Mouse (Mus musculus) NIH3T3 (cell line): ENCODE data around the gene Zyx.
A peak's percentile ranks its signal among the peaks of the same experiment; 100 is the strongest.

Experiments
- DNase-seq: peaks from one replicate; pipeline ENCODE4 v3.0.0-alpha.2; 2012; ENCODE audit warnings: low read depth

Zyx gene

DNA sequence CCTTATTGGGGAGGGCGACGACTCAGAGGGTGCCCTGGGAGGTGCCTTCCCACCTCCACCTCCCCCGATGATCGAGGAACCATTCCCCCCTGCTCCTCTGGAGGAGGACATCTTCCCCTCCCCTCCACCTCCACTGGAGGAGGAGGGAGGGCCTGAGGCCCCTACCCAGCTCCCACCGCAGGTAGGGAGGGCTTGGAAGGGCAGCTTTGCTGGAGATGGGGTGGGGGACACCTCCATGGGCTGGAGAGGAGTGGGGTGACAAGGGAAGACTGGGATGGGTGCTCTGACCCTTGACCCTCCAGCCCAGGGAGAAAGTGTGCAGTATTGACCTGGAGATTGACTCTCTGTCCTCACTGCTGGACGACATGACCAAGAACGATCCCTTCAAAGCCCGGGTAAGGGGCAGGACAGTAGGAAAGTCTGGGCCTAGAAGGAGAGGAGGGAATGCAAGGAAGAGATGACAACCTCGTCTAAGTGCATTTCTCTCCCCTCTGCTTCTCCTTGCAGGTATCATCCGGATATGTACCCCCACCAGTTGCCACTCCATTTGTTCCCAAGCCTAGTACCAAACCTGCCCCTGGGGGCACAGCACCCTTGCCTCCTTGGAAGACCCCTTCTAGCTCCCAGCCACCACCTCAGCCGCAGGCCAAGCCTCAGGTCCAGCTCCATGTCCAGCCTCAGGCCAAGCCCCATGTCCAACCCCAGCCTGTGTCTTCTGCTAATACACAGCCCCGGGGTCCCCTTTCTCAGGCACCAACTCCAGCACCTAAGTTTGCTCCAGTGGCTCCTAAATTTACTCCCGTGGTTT lies 1.7 kb downstream of the Zyx start:
- DNase-seq = no peak

DNA sequence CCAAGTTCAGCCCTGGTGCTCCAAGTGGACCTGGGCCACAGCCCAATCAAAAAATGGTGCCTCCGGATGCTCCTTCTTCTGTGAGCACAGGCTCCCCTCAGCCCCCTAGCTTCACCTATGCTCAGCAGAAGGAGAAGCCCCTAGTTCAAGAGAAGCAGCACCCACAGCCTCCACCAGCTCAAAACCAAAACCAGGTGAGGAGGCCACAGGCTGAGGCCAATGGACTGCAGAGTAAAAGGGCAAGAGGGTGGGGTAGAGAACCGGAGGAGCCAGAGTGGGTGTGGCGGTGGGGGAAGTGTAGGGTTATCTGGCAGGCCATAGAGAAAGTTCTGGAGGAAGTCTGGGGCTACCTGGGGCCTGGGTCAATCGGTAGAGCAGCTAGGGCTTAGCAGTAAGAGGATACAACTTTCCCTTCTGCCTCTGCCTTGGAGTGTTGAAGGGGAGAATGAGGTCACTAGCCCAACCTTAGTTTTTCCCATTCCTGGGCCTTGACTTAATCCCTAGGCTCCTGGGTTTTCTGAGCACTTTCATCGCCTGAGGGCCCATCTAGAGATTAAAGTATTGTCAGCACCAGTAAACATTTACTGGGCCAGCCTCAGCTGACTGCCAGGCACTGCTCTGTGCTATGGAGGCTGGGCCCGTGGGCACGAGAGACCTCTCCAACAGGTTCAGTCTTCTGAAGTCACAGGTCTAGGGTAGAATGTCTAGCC lies 2.5 kb downstream of the Zyx start:
- peak; percentile 57 for DNase-seq

DNA sequence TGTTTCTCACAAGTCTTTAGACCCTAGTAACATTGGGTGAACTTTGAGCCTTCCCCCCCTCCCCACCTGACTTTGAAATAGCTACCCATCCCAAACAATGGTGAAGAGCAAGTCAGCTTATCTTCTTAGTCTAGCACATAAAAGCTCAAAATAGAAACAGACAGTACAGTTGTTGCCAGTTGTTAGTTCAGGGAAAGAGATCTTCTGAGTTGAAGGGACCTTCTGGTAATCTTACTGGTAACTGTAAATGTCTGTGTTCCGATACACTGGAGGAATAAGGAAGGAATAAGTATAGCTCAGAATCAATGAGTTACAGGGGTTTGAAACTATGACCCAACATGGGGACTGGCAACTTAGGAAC lies 3.0 kb downstream of the Zyx start:
- no peak for DNase-seq

DNA sequence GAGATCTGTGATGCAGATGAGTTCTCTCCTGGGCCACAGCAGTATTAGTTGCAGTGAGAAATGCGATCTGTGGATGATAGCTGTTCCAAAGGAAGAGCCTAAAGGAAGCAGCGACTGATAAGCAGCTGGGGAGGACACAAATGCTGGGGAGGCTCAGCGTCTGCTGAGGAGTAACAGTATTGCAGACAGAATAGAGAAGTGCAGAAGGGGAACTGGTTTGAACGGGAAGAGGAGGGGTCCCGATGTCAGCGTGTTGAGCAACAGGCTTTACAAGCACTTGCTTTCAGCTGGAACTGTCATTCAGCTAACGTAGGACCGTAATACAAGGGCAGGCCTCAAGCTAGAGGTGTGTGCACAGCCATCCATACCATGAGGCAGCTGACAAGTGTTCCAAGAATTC lies 3.8 kb downstream of the Zyx start:
- DNase-seq = peak; percentile 38

DNA sequence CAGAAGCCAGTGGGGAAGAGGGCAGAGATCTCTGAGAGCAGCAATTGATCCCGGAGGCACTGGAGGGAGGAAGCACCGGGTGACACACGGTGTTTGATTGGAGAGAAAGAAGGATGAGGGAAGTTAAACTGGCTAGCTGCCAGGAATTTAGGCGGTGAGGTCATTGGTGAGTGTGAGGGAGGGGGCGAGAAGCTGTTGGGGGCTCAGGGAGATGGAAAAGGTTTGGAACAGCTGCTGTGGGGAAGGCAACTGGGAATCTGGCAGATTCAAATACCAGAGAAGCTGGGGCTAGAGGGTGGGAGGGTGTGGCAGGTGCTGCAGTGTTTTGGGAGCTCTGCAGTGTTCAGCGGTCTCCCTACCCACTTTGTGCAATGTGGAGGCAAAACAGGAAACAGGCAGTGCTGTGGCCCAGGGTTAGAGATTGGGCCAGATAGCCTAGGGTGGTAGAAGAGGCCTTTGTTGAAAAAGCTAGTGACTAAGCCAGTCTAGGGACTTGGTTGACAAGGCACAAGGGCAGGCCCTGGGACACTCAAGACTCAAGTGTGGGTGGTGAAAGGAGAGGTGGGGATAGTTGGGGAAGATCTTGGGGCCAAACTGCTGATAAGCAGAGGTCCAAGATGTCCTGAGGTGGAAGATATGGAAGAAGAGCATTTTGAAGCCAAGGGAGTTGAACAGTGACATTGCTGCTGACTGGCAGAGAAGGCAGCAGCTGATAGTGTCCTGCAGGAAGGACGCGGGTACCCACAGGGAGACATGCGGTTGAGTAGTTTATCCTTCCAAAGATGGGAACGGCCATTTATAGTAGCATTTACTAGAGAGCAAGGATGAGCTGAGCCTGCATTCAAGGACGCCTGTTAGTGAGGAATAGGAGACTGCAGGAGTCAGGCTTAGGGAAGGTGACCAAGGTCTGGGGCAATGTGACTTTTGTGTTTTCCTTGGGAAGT lies 4.9 kb downstream of the Zyx start:
- peak; percentile 83 for DNase-seq

DNA sequence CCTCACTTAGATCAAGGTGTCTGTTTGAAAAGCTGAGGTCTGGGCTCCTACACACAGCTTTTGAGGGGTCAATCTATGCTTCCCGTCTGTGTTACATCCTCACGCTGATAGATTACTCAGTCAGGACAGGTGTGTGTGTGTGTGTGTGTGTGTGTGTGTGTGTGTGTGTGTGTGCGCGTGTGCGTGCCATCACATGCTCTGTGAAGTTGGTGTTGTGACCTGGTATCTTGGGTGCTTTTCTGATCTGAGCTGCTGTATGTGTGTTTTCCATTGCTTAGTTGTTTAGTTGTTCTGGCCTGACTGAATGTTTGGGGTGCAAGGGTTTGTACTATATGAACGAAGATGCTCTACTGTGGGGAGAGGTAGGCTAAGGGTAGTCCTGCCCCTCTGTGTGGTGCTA lies 5.9 kb downstream of the Zyx start:
- DNase-seq = no peak

DNA sequence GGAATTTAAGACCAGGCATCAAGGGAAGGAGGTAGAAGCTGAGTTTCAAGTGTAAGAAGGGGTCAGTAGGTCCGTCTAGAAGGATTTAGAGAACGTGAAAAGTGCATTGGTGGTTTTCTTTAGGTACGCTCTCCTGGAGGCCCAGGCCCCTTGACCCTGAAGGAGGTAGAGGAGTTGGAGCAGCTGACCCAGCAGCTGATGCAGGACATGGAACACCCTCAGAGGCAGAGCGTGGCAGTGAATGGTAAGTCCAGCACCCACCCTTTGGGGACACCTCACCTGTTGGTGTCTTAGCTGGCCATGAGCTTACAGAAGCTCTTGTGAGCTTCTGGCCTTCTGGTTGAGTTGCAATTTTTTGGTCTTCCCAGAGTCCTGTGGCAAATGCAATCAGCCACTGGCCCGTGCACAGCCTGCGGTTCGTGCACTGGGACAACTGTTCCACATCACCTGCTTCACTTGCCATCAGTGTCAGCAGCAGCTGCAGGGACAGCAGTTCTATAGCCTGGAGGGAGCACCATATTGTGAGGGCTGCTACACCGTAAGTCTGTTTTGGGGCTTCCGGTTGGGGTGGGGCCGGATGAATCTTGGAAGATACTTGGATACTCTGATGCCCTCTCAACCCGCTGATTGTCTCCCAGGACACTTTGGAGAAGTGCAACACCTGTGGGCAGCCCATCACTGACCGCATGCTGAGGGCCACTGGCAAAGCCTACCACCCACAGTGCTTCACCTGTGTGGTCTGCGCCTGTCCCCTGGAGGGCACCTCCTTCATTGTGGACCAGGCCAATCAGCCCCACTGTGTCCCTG lies 6.6 kb downstream of the Zyx start:
- DNase-seq = no peak

GRCm38 (mm10) chr6:42356913-42357312 lies 7.5 kb downstream of the Zyx start:
- no peak for DNase-seq

GRCm38 (mm10) chr6:42357901-42358300 lies 8.5 kb downstream of the Zyx start:
- DNase-seq = no peak

GRCm38 (mm10) chr6:42358901-42359300 lies 9.5 kb downstream of the Zyx start:
- DNase-seq = no peak

GRCm38 (mm10) chr6:42359364-42360147 lies 10.1 kb downstream of the Zyx start:
- peak; percentile 80 for DNase-seq

- peak; percentile 46 for DNase-seq
Observed at GRCm38 (mm10) chr6:42360231-42360840, 10.9 kb downstream of the Zyx start.

DNA sequence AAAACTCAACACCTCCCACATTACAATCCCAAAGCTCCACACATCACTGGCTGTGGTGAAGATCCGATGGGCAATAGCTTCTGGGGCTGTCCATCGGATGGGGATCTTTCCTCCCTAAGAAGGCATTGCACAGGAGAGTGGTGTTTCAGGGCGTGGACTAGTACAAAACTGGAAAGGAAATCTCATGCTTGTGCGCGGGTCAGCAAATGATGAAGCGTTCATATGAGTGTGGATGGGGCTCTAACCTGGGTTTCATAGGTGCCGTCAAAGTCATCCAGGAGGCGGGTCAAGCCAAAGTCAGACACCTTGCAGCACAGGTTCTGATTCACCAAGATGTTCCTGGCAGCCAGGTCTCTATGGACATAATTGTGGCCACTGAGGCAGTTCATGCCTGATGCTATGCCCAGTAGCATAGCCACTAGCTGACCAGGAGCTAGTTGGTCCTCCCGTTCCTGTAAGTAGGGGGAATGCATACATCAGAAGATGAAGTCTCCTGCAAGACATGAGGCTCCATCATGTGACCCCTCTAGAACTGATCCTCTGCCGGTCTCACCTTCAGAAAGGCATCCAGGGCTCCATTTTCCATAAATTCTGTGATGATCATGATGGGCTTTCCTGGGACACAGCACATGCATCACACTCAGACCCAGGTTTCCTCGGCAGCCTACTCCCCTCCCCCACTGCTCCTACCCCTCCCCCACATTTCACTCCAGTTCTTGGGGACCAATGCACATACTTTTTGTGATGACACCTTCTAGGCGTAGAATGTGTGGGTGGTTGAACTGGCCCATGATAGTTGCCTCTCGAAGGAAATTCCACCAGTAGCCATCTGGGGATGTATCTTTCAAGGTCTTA lies 11.8 kb downstream of the Zyx start:
- peak; percentile 36 for DNase-seq

DNA sequence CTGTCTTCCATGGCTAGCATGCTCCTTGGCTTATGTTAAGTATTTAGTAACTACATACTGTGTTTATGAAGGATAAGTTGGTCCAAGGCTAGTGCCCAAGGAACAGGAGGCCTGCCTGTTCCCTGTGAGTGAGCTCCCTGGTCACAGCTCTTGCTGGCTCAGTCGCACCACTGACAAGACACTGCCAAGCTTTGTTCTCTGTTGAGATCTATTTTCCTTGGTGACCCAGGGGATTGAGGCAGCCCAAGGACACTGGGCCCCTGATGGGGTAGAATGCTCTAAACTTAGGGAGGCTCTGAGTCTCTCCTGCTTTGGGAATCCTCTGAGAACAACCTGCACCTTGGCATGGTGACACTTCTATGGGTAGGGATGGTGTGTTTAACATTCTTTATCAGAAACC lies 12.6 kb downstream of the Zyx start:
- DNase-seq = peak; percentile 40

GRCm38 (mm10) chr6:42362497-42362896 lies 13.1 kb downstream of the Zyx start:
- DNase-seq = no peak

GRCm38 (mm10) chr6:42362974-42363373 lies 13.5 kb downstream of the Zyx start:
- no peak for DNase-seq

DNA sequence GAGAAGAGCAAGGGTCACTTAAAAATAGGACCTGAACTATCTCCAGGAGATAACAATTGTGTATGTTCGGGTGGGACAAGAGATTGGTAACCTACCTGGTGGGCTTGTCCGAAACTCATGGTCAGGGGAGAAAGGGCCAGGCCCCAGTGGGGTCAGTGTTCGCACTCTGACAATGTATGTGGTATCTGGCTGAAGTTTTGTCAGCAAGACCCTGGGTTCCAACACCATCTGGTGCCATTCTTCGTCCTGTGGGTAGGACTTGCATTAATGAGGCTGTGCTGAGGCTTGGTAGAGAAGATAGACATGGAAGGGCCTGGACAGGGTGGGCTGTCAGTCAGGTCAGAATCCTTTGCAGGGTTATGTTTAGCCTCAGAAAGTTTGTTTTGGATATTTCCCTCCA lies 14.6 kb downstream of the Zyx start:
- no peak for DNase-seq

DNA sequence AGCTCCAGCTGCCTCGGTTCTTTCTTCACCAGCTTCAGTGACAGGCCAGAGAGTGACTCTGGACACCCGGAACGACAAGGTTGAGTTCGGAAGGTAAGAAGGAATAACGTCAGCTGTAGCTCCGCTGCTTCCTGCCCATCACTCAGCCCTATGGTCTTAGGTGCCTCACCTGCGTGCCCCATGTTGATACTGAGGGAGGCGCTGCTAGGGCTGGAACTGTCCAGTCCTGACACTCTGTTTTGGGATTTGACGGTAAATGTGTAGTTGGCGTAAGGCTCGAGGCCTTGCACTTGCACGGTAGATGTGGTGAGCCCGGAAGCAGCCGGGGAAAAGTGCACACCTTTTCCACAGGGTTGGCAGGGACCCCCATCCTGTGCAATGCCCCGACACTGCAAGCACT lies 15.2 kb downstream of the Zyx start:
- no peak for DNase-seq

GRCm38 (mm10) chr6:42365215-42365614 lies 15.8 kb downstream of the Zyx start:
- no peak for DNase-seq
